Mouse (Mus musculus) cerebellum, postnatal 4 days (tissue): ENCODE data around the gene Prkcb.

Experiments used
- DNase-seq, 2 experiments: peaks; one replicate each; pipeline ENCODE4 v3.0.0; 2022; ENCODE audit warnings: low spot score in 2 of 2, mixed read lengths in 1 of 2

Gene Prkcb

DNA sequence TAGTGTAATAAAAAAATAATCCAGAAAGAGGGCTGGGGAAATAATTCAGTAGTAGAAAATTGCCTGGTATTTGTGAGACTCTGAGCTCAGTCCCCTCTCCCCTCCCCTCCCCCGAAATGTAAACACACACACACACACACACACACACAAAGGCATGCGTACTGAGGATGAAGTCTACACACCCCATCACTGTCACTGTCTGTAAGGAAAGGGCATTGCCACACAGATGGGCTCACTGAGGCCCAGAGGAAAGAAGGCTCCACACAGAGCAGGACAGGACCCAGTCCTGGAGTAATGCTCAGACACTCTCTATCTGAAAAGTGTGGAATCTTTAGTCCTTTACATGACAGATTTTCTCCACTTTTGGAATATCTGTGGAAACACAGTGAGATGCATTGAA, 178.2 kb downstream of the Prkcb start:
- DNase-seq: no peak

GRCm38 (mm10) chr7:122467831-122468230, 179.3 kb downstream of the Prkcb start:
- no peak for DNase-seq

DNA sequence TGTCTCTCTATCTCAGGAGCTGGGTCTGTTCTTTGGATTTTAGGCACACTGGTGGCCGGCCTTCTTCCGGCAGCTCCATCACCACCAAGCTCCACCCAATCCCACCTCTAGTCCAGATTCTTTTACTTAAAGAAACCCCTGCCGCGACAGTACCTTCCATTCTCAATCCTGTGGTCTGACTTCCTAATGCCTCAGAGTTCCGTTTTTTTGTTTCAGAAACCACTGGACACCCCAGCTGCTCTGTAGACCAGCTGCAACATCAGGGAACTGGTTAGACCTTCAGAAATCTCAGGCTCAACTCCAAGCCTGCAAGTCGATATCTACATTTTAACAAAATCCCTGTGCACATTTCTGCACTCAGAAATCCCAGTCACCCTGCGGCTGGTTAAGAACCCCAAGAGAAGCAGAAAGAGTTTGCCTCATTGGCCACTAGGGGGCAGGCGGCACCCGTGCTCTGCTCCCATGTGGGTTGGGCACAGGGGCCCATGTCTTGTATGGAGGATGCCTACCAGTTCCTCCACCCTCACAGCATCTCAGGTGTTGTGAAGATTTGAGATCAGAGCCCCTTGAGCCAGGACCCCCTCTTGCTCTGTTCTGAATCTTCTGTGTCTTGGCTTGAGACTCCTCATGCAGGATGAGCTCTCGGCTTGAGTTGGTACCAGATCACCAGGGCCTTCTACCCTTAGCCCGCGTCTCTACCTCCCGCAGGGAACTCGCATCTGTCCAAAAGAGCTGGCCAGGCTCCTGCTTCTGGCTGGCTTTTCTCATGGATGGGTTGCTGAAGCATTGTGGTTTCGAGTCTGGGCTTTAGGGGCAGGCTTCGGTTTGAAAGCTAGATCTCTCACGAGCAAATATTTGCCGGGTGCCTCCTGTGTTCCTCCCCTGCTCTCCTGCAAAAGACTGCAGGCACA, 182.1 kb downstream of the Prkcb start:
- DNase-seq: peak; percentile 56 to 77

GRCm38 (mm10) chr7:122472223-122472622, 183.7 kb downstream of the Prkcb start:
- DNase-seq: no peak

DNA sequence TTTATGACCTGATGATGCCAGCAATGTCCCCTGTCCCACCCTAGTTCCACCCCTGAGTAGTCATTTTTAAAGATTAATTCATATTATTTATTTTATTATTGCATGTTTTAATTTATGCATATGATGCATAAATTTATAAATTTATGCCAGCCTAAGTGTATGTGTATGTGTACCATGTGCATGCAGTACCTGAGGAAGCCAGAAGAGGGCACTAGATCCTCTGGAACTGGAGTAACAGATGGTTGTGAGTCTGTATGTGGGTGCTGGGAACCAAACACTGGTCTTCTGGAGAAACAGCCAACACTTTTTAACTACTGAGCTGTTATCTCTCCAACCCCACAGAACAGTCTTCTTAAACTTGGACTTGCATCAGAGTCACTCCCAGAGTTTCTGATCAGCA, 186.5 kb downstream of the Prkcb start:
- DNase-seq: no peak

GRCm38 (mm10) chr7:122476697-122477096, 188.1 kb downstream of the Prkcb start:
- DNase-seq: no peak

DNA sequence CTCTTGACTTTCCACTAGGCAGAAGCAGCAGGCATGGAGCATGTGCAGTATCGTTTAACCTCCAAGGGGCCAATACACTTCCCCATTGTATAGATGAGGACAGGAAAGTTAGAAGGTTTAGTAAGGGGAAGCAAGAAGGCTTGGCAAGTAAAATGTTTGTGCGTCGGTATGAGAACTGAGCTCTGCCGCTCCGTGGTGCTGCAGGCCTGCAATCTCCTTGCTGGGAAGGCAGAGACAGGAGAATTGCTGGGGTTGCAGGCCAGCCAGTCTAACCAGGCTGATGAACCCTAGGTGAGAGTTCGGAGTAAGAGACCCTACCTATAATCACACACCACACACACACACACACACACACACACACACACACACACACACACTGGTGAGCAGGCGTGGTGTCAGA, 188.6 kb downstream of the Prkcb start:
- DNase-seq: no peak

DNA sequence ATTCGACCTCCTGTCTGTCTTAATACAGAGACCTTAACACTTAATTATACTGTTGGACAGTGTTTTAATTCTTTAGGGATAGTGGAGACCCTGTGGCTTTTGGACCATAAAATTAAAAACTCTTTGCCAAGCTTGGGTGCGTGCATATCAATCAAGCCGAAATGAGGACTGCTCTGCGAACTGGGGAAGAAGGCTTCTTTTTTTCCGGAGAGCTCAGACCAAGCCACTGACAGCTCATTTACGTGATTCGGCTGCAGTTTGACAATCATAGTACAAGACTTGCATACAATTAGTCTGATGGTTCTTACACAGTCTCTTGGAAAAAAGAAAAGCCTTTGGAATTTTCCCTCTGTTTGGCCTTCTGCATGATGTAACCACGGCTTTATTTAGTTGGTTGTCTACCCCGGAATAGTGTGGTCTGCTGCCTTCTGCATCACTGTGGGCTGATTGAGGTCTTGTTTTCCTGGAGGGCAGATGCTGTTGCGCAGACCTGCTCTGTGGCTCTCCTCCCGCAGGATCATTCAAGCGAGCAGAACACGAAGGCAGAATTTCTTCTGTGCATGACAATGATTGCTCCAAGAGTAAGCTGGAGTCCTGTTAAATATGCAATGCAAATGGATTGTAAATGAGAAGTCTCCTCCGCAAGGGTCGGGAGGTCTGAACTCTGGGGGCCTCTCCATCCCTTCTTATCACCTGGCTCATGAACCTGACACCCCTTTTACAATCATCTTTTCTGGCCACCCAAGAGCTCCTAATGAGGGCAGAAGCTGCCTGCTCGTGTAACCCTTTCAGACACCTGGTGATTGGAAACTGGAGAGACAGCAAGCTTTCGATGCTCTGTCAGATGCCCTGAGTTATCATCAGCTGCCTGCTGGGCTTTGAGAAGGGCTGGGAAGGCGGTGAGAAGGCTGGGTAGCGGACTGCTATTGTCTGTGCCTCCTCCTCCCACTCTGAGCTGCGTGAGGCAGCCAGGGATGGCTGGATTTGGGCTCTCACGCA, 189.3 kb downstream of the Prkcb start:
- DNase-seq: no peak

- DNase-seq: no peak
Measured at GRCm38 (mm10) chr7:122483949-122484348, 195.4 kb downstream of the Prkcb start.

- no peak for DNase-seq
Measured at GRCm38 (mm10) chr7:122487929-122488571, 199.5 kb downstream of the Prkcb start.

GRCm38 (mm10) chr7:122492041-122492440, 203.5 kb downstream of the Prkcb start:
- DNase-seq: no peak

- DNase-seq: no peak
Measured at GRCm38 (mm10) chr7:122492936-122493335, 204.4 kb downstream of the Prkcb start.

GRCm38 (mm10) chr7:122494088-122494487, 205.5 kb downstream of the Prkcb start:
- DNase-seq: peak in 1 of 2 experiments; percentile 33

- no peak for DNase-seq
Measured at GRCm38 (mm10) chr7:122497516-122497915, 209.0 kb downstream of the Prkcb start.

GRCm38 (mm10) chr7:122498461-122498860, 209.9 kb downstream of the Prkcb start:
- no peak for DNase-seq

DNA sequence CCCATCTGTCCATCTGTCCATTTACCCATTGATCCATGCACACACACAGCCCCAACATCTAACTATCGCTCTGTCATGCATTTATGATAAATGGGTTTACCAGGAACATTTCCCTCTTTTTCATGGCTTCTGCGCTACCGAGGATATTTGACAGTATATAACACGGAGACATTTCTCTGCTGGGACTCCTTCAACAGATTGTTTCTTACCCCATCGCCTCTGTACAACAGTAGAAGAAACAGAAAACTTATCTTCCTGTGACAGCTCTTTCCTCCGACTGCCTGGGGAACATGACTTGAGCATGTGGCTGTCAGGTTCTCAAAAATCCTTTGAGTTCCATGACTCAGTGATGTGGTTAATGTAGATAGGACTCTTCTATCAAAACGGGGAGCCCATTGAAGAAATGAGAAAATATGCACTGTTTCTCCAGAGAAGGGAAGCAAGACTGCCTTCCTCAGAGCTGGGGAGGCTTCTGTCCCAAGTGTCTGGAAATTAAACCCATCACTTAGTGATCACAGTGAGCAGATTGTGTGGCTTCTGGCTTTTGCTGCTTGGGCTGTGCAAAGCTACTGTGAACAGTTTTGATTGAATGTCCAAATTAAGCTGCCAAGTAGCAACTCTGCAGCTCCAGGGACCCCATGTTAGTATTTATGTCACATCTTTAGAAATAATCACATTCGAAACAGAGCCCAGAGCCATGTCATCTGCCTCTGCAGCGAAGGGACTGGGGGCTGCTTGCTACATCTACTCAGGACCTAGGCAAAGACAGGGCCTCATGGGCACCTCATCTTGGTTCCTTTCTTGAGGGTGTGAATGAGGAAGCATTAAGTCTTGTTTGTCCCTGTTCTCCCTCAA, 211.4 kb downstream of the Prkcb start:
- DNase-seq: no peak

GRCm38 (mm10) chr7:122506467-122506866, 217.9 kb downstream of the Prkcb start:
- no peak for DNase-seq

GRCm38 (mm10) chr7:122509903-122510302, 221.4 kb downstream of the Prkcb start:
- DNase-seq: no peak

DNA sequence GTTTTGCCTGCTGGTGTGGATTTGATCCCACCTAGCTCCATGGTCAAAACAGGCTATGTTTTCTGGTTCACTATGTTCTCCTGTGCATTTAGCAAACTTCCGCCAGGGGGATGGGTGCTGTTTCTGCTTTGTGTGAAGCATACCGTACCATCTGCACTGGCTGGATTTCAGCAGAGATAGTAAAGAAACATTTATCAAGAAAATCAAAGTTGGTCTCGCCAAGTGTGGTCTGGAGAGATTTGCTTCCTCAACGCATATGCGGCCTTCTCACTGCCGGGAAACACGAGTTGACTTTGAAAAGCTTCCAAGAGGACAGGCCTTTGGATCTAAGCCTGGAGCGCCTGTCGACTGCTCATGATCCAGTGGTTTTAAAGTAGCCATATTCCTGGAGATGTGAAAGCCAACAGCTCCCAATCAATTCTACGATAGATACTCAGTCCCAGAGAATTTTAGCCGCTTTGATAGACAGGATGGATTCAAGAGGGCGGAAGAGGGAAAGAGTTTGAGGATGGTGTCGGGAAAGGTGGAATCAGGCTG, 223.9 kb downstream of the Prkcb start:
- DNase-seq: no peak

DNA sequence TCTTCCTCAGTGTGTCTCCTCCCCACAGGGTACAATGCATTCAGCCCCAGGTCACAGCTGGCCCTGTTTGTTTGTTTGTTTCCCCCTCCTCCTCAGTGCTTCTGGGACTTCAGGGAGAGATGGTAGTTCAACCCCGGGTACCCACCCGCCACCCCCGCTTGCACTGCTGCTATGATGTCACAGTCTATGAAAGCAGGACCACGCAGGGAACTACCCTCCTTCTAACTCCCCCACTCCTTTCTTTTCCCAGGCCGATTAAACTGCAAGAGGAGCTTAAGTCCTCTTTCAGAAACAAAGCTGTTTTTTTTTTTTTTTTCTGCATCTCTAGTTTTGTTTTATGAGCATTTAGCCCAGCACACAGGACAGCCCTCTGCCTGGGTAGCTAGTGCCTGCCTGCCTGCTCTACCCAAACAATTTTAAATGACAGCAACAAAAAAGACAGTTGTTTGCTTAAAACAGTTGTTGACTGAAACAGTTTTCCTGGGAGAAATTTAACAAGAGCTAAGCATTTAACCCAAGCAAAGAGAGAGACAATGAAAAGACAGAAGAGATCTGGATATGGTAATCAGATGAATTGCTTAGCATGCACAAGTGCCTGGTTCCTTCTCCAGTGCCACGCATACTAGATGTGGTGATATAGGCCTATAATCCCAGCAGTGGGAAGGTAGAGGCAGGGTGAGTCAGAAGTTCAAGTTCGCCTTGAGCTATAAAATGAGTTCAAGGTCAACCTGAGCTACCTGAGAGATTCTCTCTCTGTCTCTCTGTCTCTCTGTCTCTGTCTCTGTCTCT, 232.5 kb downstream of the Prkcb start:
- DNase-seq: no peak
